Mouse (Mus musculus) limb, embryonic 14.5 days (tissue): ENCODE measurements around the gene Gm38431. TPM values are rescaled to one million over a fixed set of nuclear protein-coding genes. Genes with fewer than 3 reads are reported as not detected.

Experiments
- ATAC-seq: fragments of 200-750 bp; cut with Nextera tagmentation; 2 replicates; pipeline ENCODE4 v1.8.0; 2017; ENCODE audit warnings: low read depth, moderate number of reproducible peaks, moderate TSS enrichment; ENCODE audit not compliant: low FRiP score
- DNase-seq: peaks from one replicate; pipeline ENCODE4 v3.0.0-alpha.2; 2015; ENCODE audit warnings: low spot score
- H3K27ac ChIP-seq: fragments of 300-500 bp; sonication (generic); replicated peaks from 2 replicates; pipeline ENCODE4 v1.5.1; 2014; ENCODE audit warnings: low read depth, mild to moderate bottlenecking, low read length, moderate library complexity, mixed read lengths
- H3K27me3 ChIP-seq: fragments of 300-500 bp; sonication (generic); 2 replicates; pipeline ENCODE4 v1.6.1; 2014; ENCODE audit warnings: low read length, mixed read lengths; ENCODE audit not compliant: control insufficient read depth, insufficient read depth
- H3K36me3 ChIP-seq: fragments of 300-500 bp; sonication (generic); 2 replicates; pipeline ENCODE4 v1.6.1; 2014; ENCODE audit warnings: mild to moderate bottlenecking, low read length, moderate library complexity, mixed read lengths; ENCODE audit not compliant: control insufficient read depth, insufficient read depth
- H3K4me1 ChIP-seq: fragments of 300-500 bp; sonication (generic); 2 replicates; pipeline ENCODE4 v1.6.1; 2014; ENCODE audit warnings: antibody characterized with exemption, low read length, mixed read lengths; ENCODE audit not compliant: control insufficient read depth, insufficient read depth
- H3K4me2 ChIP-seq: fragments of 300-500 bp; sonication (generic); replicated peaks from 2 replicates; pipeline ENCODE4 v1.6.1; 2014; ENCODE audit warnings: low read depth, mild to moderate bottlenecking, low read length, moderate library complexity; ENCODE audit not compliant: severe bottlenecking
- H3K4me3 ChIP-seq: fragments of 300-500 bp; sonication (generic); replicated peaks from 2 replicates; pipeline ENCODE4 v1.5.1; 2014; ENCODE audit warnings: low read length
- H3K9ac ChIP-seq: fragments of 300-500 bp; sonication (generic); 2 replicates; pipeline ENCODE4 v1.6.1; 2014; ENCODE audit warnings: mild to moderate bottlenecking, low read depth, low read length, moderate library complexity; ENCODE audit not compliant: severe bottlenecking
- H3K9me3 ChIP-seq: fragments of 300-500 bp; sonication (generic); 2 replicates; pipeline ENCODE4 v1.6.1; 2016; ENCODE audit warnings: low read length; ENCODE audit not compliant: control insufficient read depth
- POLR2A ChIP-seq: fragments of 200-500 bp; IDR thresholded peaks from 2 replicates; pipeline ENCODE4 v1.8.0; 2012; ENCODE audit warnings: inconsistent platforms, mild to moderate bottlenecking, moderate library complexity, borderline replicate concordance; ENCODE audit not compliant: insufficient read depth, insufficient read length; ENCODE audit errors: extremely low read depth
- WGBS: fragments of 180-500 bp; shearing (Covaris S2); extraction: QIAGEN DNeasy Blood & Tissue Kit; methylation state at CpG from one replicate; pipeline ENCODE4 v1.1.7; 2014; 5-methylcytosine and 5-hydroxymethylcytosine counted together
- polyA plus RNA-seq, 2 experiments: library from polyadenylated mRNA; depleted of rRNA in 1 of 2; stranded (reverse) in 1 of 2; unstranded in 1 of 2; fragments of >200 nt; fragmentation: Nextera tagmentation in 1 of 2; extraction: Ambion mirVana in 1 of 2; gene quantifications; 2 replicates each; pipeline versions ENCODE4 v1.2.1 to v1.2.3; 2012 to 2014

The Gm38431 gene
- polyA plus RNA-seq, 2 experiments = 1.6 to 5.9 TPM

DNA sequence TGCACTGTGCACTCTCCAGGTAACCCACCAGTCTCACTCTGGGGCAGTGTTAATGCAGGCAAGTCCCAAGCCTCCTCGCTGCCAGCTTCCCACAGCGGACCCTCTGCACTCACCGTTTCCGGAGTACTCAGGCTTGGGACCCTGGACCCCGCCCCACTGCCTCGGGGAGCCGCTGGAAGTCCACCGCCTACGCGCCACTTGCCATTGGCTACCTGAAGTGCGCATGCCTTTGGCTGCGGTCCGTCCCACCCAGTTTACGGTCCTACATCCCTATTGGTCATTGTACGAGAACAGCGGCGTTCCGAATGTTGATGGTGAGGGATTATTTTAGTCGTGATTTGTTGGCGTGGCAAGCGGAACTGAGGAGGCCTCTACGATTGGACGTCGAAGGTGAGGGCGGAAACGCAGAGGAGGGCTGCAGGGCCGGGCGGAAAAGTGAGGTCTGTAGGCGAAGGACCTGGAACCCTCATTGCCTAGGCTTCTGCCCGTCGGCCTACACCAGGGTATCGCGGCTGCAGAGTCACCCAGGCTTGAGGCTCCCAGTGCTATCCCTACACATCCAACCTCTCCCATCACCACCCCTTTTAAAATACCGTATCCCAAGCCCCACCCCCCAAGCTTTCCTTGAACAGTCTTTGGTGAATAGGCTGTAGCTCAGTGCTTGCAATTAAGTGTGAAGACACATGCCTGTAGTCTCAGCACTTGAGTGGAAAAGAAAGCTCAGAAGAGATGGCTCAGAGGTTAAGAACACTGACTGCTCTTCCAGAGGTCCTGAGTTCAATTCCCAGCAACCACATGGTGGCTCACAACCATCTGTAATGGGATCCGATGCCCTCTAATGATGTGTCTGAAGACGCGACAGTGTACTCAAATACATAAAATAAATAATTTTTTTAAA lies 39.5 kb upstream of the Gm38431 start, which contains the start of gene Tyk2:
Tyk2 (minus strand) TSS at position 185 of the 898 bp plus-strand sequence.
- peak; percentile 99 for DNase-seq
- Histone ChIP-seq H3K9ac (peak within 1 kb of the TSS; percentile 59), H3K36me3 (peaks cover 17% of the 10 kb centered on the region), H3K9me3 (no peaks in the 10 kb centered on the region), H3K4me2 (peak within 1 kb of the TSS; percentile 58), H3K4me3 (peak within 1 kb of the TSS; percentile 66), H3K27me3 (no peaks in the 10 kb centered on the region), H3K27ac (0 out of 2 replicates have a peak within 1 kb of the TSS, but pooled peaks have one; percentile 52), H3K4me1 (peaks cover 5% of the 10 kb centered on the region; the same call in 1 of the 2 replicates)
- WGBS = 6% methylated on average over 37 of the region's 37 CpGs
- ATAC-seq = peak; percentile 96
- TF ChIP-seq POLR2A = peak; percentile 88; the same call in 1 of the 2 replicates

DNA sequence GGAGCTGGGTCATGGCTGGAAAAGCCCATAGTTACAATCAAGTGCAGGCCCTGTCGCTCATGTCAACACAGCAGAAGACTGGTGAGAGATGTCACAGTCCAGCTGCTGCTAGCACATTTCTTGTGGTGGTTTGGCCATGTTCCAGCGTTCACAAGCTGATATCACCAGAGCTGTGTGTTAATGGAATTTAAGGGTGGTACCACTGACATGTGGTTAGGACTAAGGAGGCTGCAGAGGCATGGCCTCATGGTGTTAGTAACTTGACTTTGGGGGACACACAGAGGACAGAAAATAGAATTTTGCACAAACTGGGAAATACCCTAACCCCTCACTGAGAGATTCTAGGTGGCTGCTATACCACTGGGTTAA lies 34.4 kb upstream of the Gm38431 start:
- WGBS = 80% methylated on average over 2 of the region's 2 CpGs
- no peak for TF ChIP-seq POLR2A
- peaks cover 39% of the 10 kb centered on the region for H3K36me3 ChIP-seq
- H3K27ac ChIP-seq = no peak overlapping the region
- no peak for DNase-seq
- no peak overlapping the region for H3K4me3 ChIP-seq
- no peaks in the 10 kb centered on the region for H3K9me3 ChIP-seq
- H3K4me2 ChIP-seq = no peak overlapping the region
- peaks cover 5% of the 10 kb centered on the region; the same call in 1 of the 2 replicates for H3K4me1 ChIP-seq
- H3K9ac ChIP-seq = no peak overlapping the region
- H3K27me3 ChIP-seq = no peaks in the 10 kb centered on the region
- ATAC-seq = no peak

DNA sequence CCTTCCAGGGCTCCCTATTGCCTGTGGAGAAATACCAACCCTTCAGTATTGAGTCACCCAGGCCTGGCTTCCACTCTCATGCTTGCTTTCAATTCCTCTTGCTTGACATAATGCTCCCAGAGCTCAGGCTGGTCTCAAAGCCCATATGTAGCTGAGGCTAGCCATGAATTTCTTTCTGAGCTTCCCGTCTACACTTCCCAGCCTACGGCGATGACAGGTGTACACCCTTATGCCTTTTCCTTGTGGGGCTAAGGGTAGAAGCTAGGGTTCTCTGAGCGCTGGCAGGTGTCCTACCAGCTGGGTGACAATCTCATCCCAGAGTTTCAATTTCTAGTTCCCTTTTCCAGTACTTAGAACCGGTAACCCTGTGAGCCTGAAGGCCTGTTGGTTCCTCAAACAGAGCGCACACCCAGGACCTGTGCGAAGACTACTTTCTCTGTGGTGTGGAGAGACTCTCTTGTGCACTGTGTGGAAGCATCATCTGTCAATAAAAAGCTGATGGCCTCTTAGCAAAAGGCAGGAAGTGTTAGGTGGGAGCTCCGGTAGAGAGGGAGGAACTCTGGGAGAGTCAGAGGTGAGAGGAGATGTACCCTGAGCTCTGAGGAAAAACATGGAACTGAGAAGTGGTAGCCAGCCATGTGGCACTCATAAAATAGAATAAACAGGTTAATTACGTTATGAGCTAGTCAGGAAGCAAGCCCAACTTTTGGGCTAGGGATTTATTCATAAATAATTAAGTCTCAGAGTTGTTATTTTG lies 33.9 kb upstream of the Gm38431 start:
- H3K27ac ChIP-seq = no peak overlapping the region
- H3K9me3 ChIP-seq = no peaks in the 10 kb centered on the region
- peaks cover 43% of the 10 kb centered on the region for H3K36me3 ChIP-seq
- H3K9ac ChIP-seq = no peak overlapping the region
- H3K4me3 ChIP-seq = no peak overlapping the region
- H3K27me3 ChIP-seq = no peaks in the 10 kb centered on the region
- TF ChIP-seq POLR2A = no peak
- 86% methylated on average over 9 of the region's 9 CpGs for WGBS
- peaks cover 5% of the 10 kb centered on the region; the same call in 1 of the 2 replicates for H3K4me1 ChIP-seq
- no peak overlapping the region for H3K4me2 ChIP-seq
- DNase-seq = no peak
- ATAC-seq = no peak

DNA sequence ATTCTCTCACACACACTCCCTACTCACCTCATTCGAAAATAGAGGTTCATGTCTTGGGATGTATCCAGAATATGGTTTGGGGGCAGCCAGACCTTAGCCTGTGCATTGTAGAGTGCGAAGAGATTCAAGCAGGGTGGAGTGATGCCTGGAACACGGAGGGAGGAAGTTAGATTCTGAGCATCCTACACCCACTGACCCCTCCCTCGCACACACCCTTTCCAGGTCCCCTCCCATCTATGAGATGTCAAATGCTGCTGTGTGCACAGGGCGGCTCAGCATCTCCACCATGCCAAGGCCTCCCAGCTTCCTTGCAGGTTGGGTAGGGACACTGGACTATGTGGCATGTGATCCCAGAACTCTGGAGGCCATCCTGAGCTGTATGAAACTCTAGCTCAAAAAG lies 33.0 kb upstream of the Gm38431 start:
- Histone ChIP-seq H3K36me3 (peaks cover 50% of the 10 kb centered on the region), H3K4me1 (no peaks in the 10 kb centered on the region), H3K9ac (no peak overlapping the region), H3K4me3 (no peak overlapping the region), H3K27ac (no peak overlapping the region), H3K9me3 (no peaks in the 10 kb centered on the region), H3K4me2 (no peak overlapping the region), H3K27me3 (no peaks in the 10 kb centered on the region)
- 80% methylated on average over 5 of the region's 5 CpGs for WGBS
- no peak for DNase-seq
- no peak for ATAC-seq
- no peak for TF ChIP-seq POLR2A

DNA sequence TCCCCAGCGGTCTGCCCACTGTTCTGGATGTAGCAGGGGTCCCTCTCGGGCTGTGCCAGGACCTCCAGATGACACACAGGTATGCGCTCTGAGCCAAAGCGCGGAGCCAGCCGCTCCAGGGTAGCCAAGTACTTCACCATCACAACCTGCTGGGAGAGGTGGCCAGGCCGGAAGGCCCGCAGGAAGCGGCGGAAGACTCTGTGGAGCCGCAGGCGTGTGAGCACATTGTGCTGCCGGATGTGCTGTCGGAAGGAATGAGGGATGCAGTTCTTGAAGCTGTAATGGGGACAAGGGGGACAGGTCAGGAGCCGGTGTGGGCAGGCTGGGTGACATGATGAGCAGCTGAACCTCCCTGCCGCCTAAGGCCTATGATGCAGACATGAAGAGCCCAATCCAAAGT lies 29.7 kb upstream of the Gm38431 start:
- H3K4me2 ChIP-seq = no peak overlapping the region
- ATAC-seq = no peak
- H3K9ac ChIP-seq = no peak overlapping the region
- no peak overlapping the region for H3K27ac ChIP-seq
- no peak for TF ChIP-seq POLR2A
- H3K4me3 ChIP-seq = no peak overlapping the region
- no peaks in the 10 kb centered on the region for H3K9me3 ChIP-seq
- no peaks in the 10 kb centered on the region for H3K4me1 ChIP-seq
- 91% methylated on average over 16 of the region's 16 CpGs for WGBS
- no peak for DNase-seq
- H3K27me3 ChIP-seq = no peaks in the 10 kb centered on the region
- peaks cover 36% of the 10 kb centered on the region for H3K36me3 ChIP-seq
